Mouse (Mus musculus): ENCODE measurements at regions not wholly inside any gene's neighbourhood (a gene's known extent, or its start where the extent isn't known, plus 50 kb on each side); places are given as distances from the start of the nearest gene placed in this dataset.

DNA sequence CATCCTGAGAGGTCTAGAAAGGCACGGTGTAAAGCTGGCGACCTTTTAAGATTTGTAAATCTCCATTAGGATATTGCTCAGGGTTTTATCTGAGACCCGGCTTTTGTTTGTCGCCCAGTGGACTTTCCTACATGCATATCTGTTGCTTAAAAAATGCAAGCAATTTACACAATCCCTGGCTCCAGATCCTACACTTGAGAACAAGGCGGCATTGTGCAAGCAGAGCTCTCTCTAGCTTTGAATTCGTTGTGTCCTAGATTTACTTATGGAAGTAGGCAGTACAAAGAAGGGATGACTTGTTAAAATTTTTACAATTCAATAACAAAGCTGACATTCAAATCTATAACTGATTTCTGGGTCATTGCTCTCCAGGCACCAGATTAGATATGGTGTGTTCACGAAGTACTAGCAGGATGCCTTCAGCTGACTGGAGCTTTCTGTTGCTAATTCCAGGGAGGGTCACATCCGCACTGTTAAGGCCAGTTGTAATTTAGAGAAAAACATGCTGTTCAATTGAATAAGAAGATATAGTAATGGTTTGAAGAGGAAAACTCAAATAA, 62.2 kb upstream of the Teddm2 start:
- DNase-seq (ENCODE audit: extremely low spot score, low read depth, low spot score), result no peak

DNA sequence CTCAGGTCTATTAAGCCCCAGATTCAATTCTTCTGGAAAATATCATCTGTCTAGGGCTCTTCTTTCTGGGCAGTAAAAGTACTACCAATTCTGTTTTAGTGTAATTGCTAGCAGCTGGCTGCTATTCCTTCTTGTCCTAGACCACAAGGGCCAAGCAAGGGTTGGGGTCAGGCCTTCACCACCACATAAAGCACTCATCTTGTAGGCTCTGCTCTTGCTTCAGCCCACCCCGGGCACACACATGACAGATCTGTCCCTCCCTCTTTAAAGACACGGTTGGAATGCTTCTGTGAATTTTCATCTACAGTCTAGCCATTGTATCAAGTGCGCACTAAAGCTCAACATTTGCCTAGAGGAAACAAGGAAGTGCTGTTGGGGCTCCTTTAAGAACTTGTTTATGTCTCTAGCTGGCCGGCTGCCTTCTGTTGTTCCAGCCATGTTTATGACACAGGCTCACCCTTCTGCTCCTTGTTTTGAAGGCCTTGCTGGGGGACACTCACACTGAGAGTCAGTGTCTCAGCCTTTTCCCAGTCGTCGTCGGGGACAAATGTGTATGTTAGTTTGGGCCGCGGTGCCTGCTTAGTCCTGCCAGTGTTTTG, 63.8 kb upstream of the Teddm2 start:
- DNase-seq (ENCODE audit: extremely low spot score, low read depth, low spot score), result no peak

DNA sequence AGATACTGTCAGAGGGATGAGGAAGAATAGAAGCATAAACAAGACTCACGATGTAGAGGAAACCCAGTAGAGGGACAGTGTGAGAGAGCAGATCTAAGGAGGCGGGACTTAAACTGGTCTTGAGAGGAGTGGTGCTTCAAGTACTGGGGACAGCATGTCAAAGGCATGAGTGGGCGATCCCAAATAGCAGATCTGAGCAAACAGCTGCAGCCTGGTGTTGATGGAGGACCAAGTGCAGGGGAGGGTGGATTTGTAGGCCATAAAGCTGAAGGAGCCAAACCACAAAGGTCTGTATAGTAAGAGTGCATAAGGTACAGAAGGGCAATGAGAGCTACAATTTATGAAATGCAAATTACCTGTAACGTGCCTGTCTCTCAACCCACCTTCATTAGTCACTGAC, 69.4 kb upstream of the Teddm2 start:
- DNase-seq (ENCODE audit: extremely low spot score, low read depth, low spot score), result no peak

GRCm38 (mm10) chr1:153974300-153974699, 74.3 kb upstream of the Teddm2 start:
- no peak for DNase-seq (ENCODE audit: extremely low spot score, low read depth, low spot score)

- no peak for DNase-seq (ENCODE audit: extremely low spot score, low read depth, low spot score)
Observed at GRCm38 (mm10) chr1:153977963-153978726, 78.1 kb upstream of the Teddm2 start.

GRCm38 (mm10) chr1:153980886-153981285, 80.9 kb upstream of the Teddm2 start:
- DNase-seq (ENCODE audit: extremely low spot score, low read depth, low spot score), result no peak

DNA sequence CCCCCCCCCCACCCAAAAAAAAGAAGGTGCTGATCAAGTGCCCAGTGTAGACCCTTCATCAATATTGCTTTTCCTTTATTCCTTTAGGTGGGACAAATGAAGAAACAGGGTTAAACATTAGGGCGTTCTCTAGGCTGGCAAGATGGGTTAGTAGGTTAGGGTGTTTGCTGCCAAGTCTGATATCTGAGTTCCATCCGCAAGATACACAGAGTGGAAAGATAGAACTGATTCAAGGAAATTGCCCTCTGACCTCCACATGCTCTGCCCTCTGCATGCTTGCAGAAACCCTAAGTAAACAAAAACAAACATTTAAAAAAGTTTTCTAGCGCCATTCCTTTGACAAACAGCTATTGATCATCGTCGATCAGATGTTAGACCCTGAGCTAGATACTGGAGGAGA, 85.6 kb upstream of the Teddm2 start:
- DNase-seq (ENCODE audit: extremely low spot score, low read depth, low spot score), result no peak

DNA sequence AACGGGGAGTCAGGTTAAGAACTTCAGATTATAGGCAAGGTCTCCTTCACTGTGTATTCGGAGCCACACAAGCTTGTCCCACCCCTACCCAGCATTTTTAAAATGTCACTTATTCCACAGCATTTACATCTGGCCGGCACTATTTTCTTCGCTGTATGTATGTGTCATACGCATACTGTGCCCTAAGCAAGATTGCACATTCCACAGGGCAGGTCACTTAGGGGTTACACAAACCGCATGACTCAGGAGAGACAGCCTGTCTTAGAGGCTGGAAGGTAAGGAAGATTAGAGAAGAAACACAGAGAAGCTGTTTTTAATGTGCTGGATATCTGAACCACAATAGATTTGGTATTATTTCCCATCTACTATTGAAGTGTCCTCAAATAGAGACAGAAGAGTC, 86.6 kb upstream of the Teddm2 start:
- no peak for DNase-seq (ENCODE audit: extremely low spot score, low read depth, low spot score)

DNA sequence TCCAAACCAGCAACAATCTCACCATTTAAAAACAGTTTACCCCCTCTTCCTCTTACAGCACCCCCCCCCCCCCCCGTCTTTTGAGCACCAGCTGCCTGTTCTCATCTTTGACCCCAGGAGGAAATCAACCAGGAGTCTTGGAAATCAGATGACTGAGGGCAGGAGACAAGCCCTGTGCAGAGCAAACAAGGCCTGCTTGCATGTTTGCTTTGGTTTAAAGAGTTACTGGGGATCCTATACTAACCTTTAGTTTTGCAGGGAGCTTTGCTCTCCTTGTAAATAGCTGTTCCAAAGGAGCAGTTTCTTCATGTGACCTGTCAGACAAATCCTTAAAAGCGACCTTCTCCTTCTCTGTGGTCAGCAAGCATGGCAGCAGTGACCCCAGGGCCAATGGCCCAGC, 88.3 kb upstream of the Teddm2 start:
- DNase-seq (ENCODE audit: extremely low spot score, low read depth, low spot score), result no peak

DNA sequence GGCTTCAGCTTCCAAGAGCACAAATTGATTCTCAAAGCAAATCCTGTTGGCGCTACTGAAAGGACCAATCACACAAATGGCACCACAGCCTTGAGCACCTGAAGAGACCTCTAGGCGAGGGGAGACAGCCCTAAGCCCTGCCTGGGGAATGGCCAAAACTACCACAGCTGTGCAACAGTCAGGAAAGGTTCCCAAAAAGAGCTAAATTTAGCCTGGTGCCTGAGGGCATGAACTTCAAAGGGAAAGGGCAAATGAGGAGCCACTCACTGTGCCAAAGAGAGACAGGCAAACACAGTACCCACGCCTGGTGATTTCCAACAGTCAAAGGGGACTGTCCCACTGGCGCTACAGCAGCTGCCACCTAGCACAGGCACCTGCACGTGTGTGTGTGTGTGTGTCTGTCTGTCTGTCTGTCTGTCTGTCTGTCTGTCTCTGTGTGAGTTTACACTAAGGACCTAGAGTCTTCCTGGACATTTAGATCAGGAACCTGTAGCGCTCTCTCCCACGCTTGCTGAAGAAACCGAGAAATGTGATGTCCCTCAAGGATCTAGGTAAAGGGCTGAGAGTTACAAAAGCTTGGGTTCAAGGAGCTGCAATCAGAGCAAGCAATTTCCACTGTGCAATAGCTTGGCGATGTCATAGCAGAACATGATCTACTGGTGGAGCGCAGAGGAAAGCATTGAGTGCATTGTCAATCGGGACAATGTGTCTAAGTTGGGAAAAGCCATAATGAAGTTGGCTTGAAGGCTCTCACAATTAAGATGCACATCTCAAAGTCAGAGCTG, 90.8 kb upstream of the Teddm2 start:
- DNase-seq (ENCODE audit: extremely low spot score, low read depth, low spot score), result no peak

DNA sequence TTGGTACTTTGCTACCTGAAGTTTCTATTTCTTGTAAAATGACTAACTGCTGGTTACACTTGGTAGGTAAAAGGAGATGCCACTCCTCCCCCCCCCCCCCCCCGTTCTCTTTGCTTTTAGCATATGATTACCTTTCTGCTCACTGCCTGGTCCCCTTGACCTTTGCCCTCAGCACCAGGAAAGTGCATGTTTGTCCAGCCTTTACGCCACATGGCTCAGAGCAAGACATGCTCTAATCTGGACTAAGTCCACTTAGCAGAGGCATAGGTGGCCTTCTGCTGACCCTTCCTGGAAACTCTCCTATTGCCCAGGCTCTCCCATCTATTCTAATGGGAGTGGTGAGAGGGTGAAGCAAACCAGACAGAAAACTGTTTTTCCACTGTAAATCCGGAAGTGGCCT, 92.4 kb upstream of the Teddm2 start:
- DNase-seq (ENCODE audit: extremely low spot score, low read depth, low spot score), result no peak

GRCm38 (mm10) chr1:153994871-153995270, 94.8 kb upstream of the Teddm2 start:
- DNase-seq (ENCODE audit: extremely low spot score, low read depth, low spot score), result no peak

DNA sequence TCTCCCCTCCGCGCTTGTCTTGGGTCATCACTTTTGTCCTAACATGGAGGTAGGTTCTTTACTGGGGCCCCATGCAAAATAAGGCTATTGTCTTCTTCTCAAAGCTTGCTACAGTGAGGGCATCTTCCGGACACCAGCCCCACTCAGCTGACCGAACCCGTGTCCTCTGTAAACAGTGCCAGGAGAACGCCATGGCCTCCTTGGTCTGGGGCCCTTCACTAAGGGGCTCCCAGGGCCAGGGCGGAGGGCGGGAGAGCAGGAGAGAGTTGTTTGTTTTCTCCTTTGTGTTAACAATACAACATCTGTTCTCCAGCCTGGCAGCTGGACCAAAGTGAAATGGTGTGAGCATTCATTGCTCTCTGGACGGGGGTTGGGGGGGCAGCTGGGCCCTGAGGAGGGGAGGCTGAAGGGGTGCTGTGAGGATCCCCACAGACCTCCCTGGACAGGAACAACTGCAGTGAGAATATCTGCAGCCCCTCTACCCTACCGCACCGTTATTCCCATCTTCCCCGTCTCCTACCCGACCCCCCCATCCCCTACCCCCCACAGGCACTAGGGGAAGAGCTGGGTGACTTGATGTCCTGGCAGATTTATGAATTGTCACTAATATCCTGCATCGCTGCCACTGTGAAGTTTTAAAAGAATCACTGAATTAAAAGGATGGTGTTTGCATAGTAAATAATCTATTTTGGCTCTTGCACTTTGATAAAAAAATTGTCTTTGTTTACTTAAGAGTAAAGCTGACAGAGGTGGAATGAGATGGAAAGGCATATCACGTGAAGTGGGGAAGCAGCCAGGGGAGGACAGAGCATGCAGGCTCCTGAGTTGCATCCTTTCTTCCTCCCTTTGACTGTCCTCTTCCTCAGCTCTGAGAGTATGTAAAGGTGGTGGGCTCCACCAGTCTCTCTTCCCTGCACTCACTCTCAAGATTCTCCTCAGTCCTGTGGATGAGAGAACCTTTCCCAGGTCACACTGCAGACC, 97.5 kb upstream of the Teddm2 start:
- no peak for DNase-seq (ENCODE audit: extremely low spot score, low read depth, low spot score)

- DNase-seq (ENCODE audit: extremely low spot score, low read depth, low spot score), result no peak
Observed at GRCm38 (mm10) chr1:153999776-154000175, 99.7 kb upstream of the Teddm2 start.

- no peak for DNase-seq (ENCODE audit: extremely low spot score, low read depth, low spot score)
Observed at GRCm38 (mm10) chr1:154003669-154004068, 103.6 kb upstream of the Teddm2 start.

- no peak for DNase-seq (ENCODE audit: extremely low spot score, low read depth, low spot score)
Observed at GRCm38 (mm10) chr1:154004647-154005046, 104.6 kb upstream of the Teddm2 start.

DNA sequence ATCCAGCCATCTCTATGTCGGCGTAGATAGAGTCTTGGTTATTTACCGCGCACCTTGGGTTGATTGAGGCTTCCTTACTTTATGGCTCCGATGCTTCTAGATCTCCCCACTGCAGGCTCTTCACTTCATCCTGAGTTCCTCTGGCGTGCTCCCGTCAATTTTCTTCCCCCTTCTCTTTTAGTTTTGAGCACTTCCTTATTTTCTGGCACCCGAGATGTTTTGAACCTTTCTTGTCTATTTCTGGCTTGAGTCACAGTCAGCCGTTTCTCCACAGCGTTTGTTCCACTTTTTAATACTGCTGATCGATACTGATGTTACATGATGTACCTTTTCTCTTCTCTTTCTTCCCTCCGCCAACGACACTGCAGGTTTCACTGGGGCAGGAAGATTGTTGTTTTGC, 106.0 kb upstream of the Teddm2 start:
- DNase-seq (ENCODE audit: extremely low spot score, low read depth, low spot score), result no peak

DNA sequence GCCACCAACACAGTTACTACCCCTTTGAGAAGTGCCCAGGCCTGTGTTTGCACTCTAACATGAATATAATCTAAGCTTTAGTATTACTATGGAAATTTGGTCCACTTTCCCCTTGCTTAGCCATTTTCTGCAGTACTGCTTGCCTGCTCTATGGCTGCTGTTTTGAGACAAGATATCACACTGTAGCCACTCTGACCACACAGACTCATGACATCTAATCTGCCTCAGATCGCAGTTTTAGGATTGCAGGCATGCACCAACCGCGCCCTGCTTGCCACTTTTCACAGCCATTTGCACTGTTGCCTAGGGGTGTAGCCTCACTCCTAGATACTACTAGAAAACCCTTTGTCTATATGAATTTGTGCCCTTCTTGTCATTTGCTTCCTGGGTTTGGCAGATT, 107.4 kb upstream of the Teddm2 start:
- no peak for DNase-seq (ENCODE audit: extremely low spot score, low read depth, low spot score)

DNA sequence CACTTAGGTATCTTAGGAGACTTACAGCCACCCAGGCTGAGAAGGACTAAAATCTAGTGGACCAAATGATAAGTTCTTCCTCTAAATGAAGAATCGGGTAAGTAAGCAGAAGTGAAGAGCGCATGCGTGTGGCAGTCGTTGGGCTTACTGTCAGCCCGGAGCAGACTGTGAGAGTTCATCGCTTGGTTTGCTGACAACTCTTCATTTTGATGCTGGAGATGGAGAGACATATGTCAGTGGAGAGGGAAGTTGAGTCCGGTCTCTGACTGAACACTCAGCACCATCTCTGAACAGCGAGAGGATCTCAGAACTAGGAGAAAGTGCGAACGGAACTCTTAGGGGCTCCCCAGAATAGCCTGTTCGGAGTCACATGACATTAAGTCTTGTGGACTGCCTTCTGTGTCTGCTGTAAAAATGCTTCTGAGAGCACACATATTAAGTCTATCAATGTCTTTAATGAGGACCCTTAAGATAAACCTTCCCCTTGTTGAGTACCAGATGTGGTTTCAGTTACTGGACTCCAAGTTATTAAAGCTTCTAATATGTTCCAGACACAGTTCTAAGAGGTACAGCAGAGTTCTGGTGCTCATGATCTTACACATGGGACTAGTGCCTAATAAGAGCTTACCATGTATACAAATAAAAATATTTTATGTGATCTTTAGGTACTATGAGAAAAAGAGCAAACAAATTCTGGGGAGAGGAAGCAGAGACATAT, 108.7 kb upstream of the Teddm2 start:
- DNase-seq (ENCODE audit: extremely low spot score, low read depth, low spot score), result no peak

DNA sequence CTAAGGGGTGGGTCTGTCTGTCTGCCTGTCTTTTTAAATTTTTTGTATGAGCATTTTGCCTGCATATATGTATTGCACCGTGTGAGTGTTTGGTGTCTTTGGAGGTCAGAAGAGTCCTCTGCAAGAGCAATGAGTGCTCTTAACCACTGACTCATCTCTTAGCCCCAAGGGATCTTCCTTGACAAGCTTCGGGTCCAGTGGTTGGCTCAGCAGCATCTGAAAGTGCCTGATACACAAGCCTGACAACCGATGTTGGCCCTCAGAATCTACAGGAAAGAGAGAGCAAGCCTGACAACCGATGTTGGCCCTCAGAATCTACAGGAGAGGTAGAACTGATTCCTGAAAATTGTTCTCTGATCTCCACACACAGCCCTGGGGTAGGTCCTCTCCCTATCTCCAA, 110.7 kb upstream of the Teddm2 start:
- DNase-seq (ENCODE audit: extremely low spot score, low read depth, low spot score), result no peak
